Mouse (Mus musculus) adrenal gland, postnatal 0 days (tissue): ENCODE data around the gene Grin3a. TPM values are rescaled to one million over a fixed set of nuclear protein-coding genes. Genes with fewer than 3 reads are reported as not detected.

Experiments used
- polyA plus RNA-seq: library from polyadenylated mRNA; unstranded; fragments of >200 nt; fragmentation: Nextera tagmentation; extraction: Ambion mirVana; gene quantifications from 2 replicates; pipeline ENCODE4 v1.2.1, GENCODE M21; 2015

Grin3a gene
- 0.82 and 0.83 TPM in 2 replicates for polyA plus RNA-seq

GRCm38 (mm10) chr4:49845612-49845985 is at the start of gene Grin3a:
TSS of gene Grin3a (minus strand) at chr4:49845744.

GRCm38 (mm10) chr4:49681812-49682211 is 163.7 kb downstream of the Grin3a start, which contains the start of gene Ppp3r2:
TSS of gene Ppp3r2 (minus strand) at chr4:49682024.

GRCm38 (mm10) chr4:49631319-49632138 is 214.0 kb downstream of the Grin3a start, which contains the start of gene Rnf20:
TSS of gene Rnf20 (plus strand) at chr4:49632006.

Other genes starting within 250 kb of the Grin3a start
- gene Tmem246, start 247.9 kb downstream of the Grin3a start, polyA plus RNA-seq, result 17.5 and 22.1 TPM in 2 replicates
- 20.1 and 20.3 TPM in 2 replicates for gene Rnf20, start 213.7 kb downstream of the Grin3a start, polyA plus RNA-seq
- gene Ppp3r2, start 163.7 kb downstream of the Grin3a start, polyA plus RNA-seq, result not detected in 2 replicates